Mouse (Mus musculus) embryo, embryonic 10 days (tissue): ENCODE results near the gene Aldh4a1.

Experiments used
- DNase-seq: peaks from one replicate; pipeline ENCODE4 v3.0.0-alpha.2; 2015; ENCODE audit warnings: low spot score

Aldh4a1 gene

GRCm38 (mm10) chr4:139622373-139623282 lies at the start of gene Aldh4a1:
TSS of gene Aldh4a1 (plus strand) at chr4:139622866.
- peak; percentile 97 for DNase-seq

- no peak for DNase-seq
These were observed 49.6 kb upstream of the Aldh4a1 start for GRCm38 (mm10) chr4:139572928-139573512.

GRCm38 (mm10) chr4:139574156-139574798 lies 48.4 kb upstream of the Aldh4a1 start:
- DNase-seq = peak; percentile 100

GRCm38 (mm10) chr4:139574799-139575672 lies 47.6 kb upstream of the Aldh4a1 start:
- peak; percentile 62 for DNase-seq

- DNase-seq = no peak
These were observed 47.0 kb upstream of the Aldh4a1 start for GRCm38 (mm10) chr4:139575673-139576003.

GRCm38 (mm10) chr4:139576251-139576880 lies 46.3 kb upstream of the Aldh4a1 start:
- DNase-seq = no peak

GRCm38 (mm10) chr4:139577006-139577405 lies 45.7 kb upstream of the Aldh4a1 start:
- no peak for DNase-seq

GRCm38 (mm10) chr4:139578389-139578788 lies 44.3 kb upstream of the Aldh4a1 start:
- no peak for DNase-seq

- no peak for DNase-seq
These were observed 43.7 kb upstream of the Aldh4a1 start for GRCm38 (mm10) chr4:139579003-139579402.

- DNase-seq = no peak
These were observed 43.2 kb upstream of the Aldh4a1 start for GRCm38 (mm10) chr4:139579466-139579865.

GRCm38 (mm10) chr4:139580663-139581336 lies 41.9 kb upstream of the Aldh4a1 start:
- DNase-seq = peak; percentile 68

GRCm38 (mm10) chr4:139581427-139582051 lies 41.1 kb upstream of the Aldh4a1 start:
- DNase-seq = no peak

GRCm38 (mm10) chr4:139582346-139582745 lies 40.3 kb upstream of the Aldh4a1 start:
- no peak for DNase-seq

- no peak for DNase-seq
These were observed 39.8 kb upstream of the Aldh4a1 start for GRCm38 (mm10) chr4:139582903-139583302.

- DNase-seq = no peak
These were observed 38.9 kb upstream of the Aldh4a1 start for GRCm38 (mm10) chr4:139583629-139584245.

GRCm38 (mm10) chr4:139584704-139585103 lies 38.0 kb upstream of the Aldh4a1 start:
- DNase-seq = no peak

GRCm38 (mm10) chr4:139585713-139586112 lies 37.0 kb upstream of the Aldh4a1 start:
- DNase-seq = no peak

- DNase-seq = no peak
These were observed 35.3 kb upstream of the Aldh4a1 start for GRCm38 (mm10) chr4:139587370-139587769.

- DNase-seq = no peak
These were observed 34.9 kb upstream of the Aldh4a1 start for GRCm38 (mm10) chr4:139587773-139588172.
